Mouse (Mus musculus): ENCODE measurements at regions not wholly inside any gene's neighbourhood (a gene's known extent, or its start where the extent isn't known, plus 50 kb on each side); places are given as distances from the start of the nearest gene placed in this dataset.

DNA sequence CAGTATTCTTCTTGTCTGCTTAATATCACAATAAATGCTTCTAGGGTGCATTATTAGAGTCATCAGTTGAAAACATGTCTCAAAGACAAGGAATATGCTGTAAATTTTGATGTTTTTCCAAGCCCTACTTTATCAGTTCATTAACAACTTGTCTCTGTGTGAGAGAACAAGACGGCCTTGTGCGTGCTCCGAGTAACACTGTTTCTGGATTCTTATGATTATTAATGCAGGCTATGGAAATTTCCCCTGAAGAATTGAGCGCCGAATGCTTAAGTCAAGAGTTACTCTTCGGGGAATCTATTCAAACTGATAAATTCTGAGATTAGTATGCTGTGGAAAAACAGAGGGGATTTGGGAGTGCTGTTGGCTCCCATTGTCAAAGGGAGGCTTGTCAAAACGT, 72.2 kb upstream of the B3gat2 start:
- no peak for TF ChIP-seq HCFC1 (IDR thresholded peaks at IDR 0.05; ENCODE audit: borderline replicate concordance, insufficient read depth, low read length)
- TF ChIP-seq ZNF384 (IDR thresholded peaks at IDR 0.05; ENCODE audit: low read depth, low read length), result no peak
- no peak for TF ChIP-seq CHD2 (IDR thresholded peaks at IDR 0.05; ENCODE audit: low read depth, low read length)
